Mouse (Mus musculus): Measurements from ENCODE around the gene Sema3d.

DNA sequence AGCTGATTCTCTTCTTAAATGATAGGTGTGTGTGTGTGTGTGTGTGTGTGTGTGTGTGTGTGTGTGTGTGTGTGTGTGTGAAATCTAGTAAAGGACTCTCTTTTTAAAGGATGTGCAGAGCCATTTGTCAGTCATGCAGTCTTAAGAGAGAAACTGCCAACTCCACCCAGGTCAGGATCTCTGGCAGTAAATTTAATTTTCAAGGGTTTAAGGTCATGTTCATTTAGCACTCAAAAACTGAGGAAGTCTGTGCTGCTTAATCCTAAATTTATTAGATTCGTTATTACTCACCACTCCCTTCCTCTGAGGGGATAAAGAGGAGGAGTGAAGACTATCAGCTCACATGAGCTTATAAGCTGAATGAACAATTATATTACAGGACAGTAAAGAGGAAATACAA lies 71.8 kb downstream of the Sema3d start:
- TF ChIP-seq CTCF (IDR thresholded peaks at IDR 0.05), result no peak
- TF ChIP-seq EP300 (IDR thresholded peaks at IDR 0.05), result no peak
